Mouse (Mus musculus): ENCODE results near the gene Olfr1436. TPM values are rescaled to one million over a fixed set of nuclear protein-coding genes. Genes with fewer than 3 reads are reported as not detected.

Gene Olfr1436
- polyA plus RNA-seq (2015; fragmentation: Nextera tagmentation; extraction: Ambion mirVana): not detected in 2 replicates

DNA sequence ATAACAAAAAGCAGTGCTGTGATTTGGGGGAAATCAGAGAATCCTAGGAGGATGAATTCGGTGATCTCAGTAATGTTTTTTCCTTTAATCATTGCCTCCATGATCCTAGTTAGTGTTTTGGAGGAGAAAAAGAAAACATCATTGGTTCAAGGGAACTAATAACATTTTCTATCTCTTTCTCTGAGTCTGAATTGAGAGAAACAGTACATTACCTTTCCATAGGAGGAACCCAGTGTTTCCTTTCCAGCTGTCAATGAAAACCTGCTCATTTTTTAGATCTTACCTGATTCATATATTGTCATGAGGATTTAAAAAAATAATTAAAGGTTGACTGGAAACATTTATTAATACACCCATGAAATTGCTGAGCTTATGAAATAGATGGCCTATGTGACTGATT, at the start of gene Olfr1436:
Olfr1436 (minus strand) TSS at position 101 of the 400 bp plus-strand sequence.

DNA sequence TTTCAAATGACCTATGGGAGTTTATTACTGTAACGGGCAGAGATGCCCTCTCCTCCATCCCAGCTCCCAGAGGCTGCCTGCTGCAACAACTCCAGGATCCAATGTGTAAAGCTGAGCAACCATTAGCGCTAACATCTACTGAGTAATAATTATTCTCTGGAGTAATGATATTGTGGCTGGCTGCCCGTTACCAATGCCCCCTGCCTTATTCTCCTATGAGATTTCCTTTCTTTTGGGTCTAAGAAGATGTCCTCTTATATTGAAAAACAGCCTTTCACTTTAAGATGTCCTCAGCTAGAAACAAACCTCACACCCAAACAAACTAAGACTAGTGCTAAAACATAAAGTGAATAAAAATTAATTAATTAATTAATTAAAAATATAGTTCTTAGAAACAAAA, 36.9 kb upstream of the Olfr1436 start, which contains the start of gene Olfr1438-ps1:
Olfr1438-ps1 (minus strand) TSS at position 101 of the 400 bp plus-strand sequence.

DNA sequence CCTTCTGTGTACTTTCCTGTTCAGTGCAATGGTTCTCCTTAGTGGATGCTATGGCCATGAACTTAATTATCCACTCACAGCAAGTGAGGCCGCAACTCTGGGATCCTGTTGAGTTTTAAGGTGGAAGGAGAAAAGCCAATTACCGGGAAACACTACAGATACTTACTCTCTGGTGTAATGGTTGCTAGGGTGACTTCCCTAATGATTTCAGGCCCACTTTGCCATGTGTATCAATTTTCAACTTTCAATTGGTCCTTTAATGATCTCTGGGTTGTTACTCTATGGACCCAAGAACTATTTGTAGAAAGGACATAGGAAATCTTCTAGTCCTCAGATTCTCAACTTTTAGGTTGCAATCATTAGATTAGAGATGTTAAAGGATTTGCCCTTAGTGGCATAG, 26.1 kb upstream of the Olfr1436 start, which contains the start of gene Olfr1437:
Olfr1437 (minus strand) TSS at position 101 of the 400 bp plus-strand sequence.

DNA sequence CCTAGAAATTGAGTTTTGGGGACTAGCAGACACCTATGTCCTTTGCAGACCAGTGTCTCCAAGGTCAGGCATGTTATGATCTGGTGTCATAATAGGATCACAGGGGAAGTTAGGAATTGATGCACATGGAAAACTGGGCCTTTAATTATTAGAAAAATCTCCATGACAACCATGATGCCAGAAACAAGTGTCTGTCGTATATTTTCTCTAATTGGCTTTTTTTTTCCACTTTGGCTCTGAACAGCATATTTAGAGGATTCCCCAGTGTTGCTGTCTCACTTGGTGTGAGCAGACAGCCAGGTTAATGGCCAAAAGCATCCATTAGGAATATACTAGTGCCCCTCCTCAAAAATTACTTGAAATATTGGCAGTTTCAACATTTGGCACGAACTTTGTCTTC, 19.4 kb downstream of the Olfr1436 start, which contains the start of gene Olfr1434:
Olfr1434 (plus strand) TSS at position 301 of the 400 bp plus-strand sequence.

DNA sequence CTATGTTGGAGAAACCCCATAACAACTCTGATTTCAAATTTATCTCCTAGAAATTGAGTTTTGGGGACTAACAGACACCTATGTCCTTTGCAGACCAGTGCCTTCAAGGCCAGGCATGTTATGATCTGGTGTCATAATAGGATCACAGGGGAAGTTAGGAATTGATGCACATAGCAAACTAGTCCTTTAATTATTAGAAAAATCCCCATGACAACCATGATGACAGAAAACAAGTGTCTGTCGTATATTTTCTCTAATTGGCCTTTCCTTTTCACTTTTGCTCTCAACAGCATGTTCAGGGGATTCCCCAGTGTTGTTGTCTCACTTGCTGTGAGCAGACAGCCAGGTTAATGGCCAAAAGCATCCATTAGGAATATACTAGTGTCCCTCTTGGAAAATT, 38.2 kb downstream of the Olfr1436 start, which contains the start of gene Olfr235:
Olfr235 (plus strand) TSS at position 301 of the 400 bp plus-strand sequence.

Other genes with a start within 250 kb of the Olfr1436 start
- gene Olfr1424, start 236.4 kb downstream of the Olfr1436 start, polyA plus RNA-seq (2015; fragmentation: Nextera tagmentation; extraction: Ambion mirVana): not detected in 2 replicates
- gene Olfr1425, start 221.4 kb downstream of the Olfr1436 start, polyA plus RNA-seq (2015; fragmentation: Nextera tagmentation; extraction: Ambion mirVana): not detected in 2 replicates
- not detected in 2 replicates for gene Olfr1426, start 207.1 kb downstream of the Olfr1436 start, polyA plus RNA-seq (2015; fragmentation: Nextera tagmentation; extraction: Ambion mirVana)
- gene Olfr1427, start 195.8 kb downstream of the Olfr1436 start, polyA plus RNA-seq (2015; fragmentation: Nextera tagmentation; extraction: Ambion mirVana): not detected in 2 replicates
- gene Olfr1428, start 183.2 kb downstream of the Olfr1436 start, polyA plus RNA-seq (2015; fragmentation: Nextera tagmentation; extraction: Ambion mirVana): not detected in 2 replicates
- gene Olfr76, start 175.9 kb downstream of the Olfr1436 start, polyA plus RNA-seq (2015; fragmentation: Nextera tagmentation; extraction: Ambion mirVana): not detected in 2 replicates
- not detected in 2 replicates for gene Olfr1555-ps1, start 129.0 kb downstream of the Olfr1436 start, polyA plus RNA-seq (2015; fragmentation: Nextera tagmentation; extraction: Ambion mirVana)
- gene Olfr1431, start 98.5 kb downstream of the Olfr1436 start, polyA plus RNA-seq (2015; fragmentation: Nextera tagmentation; extraction: Ambion mirVana): not detected in 2 replicates
- not detected in 2 replicates for gene Olfr1432, start 66.5 kb downstream of the Olfr1436 start, polyA plus RNA-seq (2015; fragmentation: Nextera tagmentation; extraction: Ambion mirVana)
- gene Olfr262, start 57.5 kb downstream of the Olfr1436 start, polyA plus RNA-seq (2015; fragmentation: Nextera tagmentation; extraction: Ambion mirVana): not detected in 2 replicates
- gene Olfr235, start 38.1 kb downstream of the Olfr1436 start, polyA plus RNA-seq (2015; fragmentation: Nextera tagmentation; extraction: Ambion mirVana): not detected in 2 replicates
- not detected in 2 replicates for gene Olfr1434, start 19.3 kb downstream of the Olfr1436 start, polyA plus RNA-seq (2015; fragmentation: Nextera tagmentation; extraction: Ambion mirVana)
- not detected in 2 replicates for gene Olfr1437, start 26.0 kb upstream of the Olfr1436 start, polyA plus RNA-seq (2015; fragmentation: Nextera tagmentation; extraction: Ambion mirVana)
- gene Olfr1438-ps1, start 36.8 kb upstream of the Olfr1436 start, polyA plus RNA-seq (2015; fragmentation: Nextera tagmentation; extraction: Ambion mirVana): not detected in 2 replicates
- gene Olfr1440, start 88.1 kb upstream of the Olfr1436 start, polyA plus RNA-seq (2015; fragmentation: Nextera tagmentation; extraction: Ambion mirVana): not detected in 2 replicates
- not detected in 2 replicates for gene Olfr1441, start 118.3 kb upstream of the Olfr1436 start, polyA plus RNA-seq (2015; fragmentation: Nextera tagmentation; extraction: Ambion mirVana)
- 0.05 TPM in 1 of 2 replicates, not detected in the other for gene Pfpl, start 128.8 kb upstream of the Olfr1436 start, polyA plus RNA-seq (2015; fragmentation: Nextera tagmentation; extraction: Ambion mirVana)
- gene Mpeg1, start 161.6 kb upstream of the Olfr1436 start, polyA plus RNA-seq (2015; fragmentation: Nextera tagmentation; extraction: Ambion mirVana): 1.1 and 1.4 TPM in 2 replicates
- gene Dtx4, start 202.3 kb upstream of the Olfr1436 start, polyA plus RNA-seq (2015; fragmentation: Nextera tagmentation; extraction: Ambion mirVana): 26.2 and 30.4 TPM in 2 replicates
- 3.4 and 3.5 TPM in 2 replicates for gene Fam111a, start 246.6 kb upstream of the Olfr1436 start, polyA plus RNA-seq (2015; fragmentation: Nextera tagmentation; extraction: Ambion mirVana)